Mouse (Mus musculus) adrenal gland (tissue): ENCODE results near the gene Pus10.
"Not testable (repeated sequence)": the region's sequence is repeated elsewhere in the genome, so short reads cannot be mapped to it uniquely, and the experiment has no call there.

Source experiments
- intact Hi-C: fragments of 180-260 bp; cut with DNase I; formaldehyde crosslinking; loops from one replicate; pipeline ENCODE4 v1.15.1; 2025

Pus10 gene

GRCm38 (mm10) chr11:23753136-23753710 lies 87.7 kb downstream of the Pus10 start:
- intact Hi-C loops = no loop called here

GRCm38 (mm10) chr11:23754329-23754728 lies 88.9 kb downstream of the Pus10 start:
- intact Hi-C loops = no loop called here

GRCm38 (mm10) chr11:23758218-23758617 lies 92.7 kb downstream of the Pus10 start:
- intact Hi-C loops = no loop called here

- intact Hi-C loops = no loop called here
Measured at GRCm38 (mm10) chr11:23762635-23763034, 97.2 kb downstream of the Pus10 start.

- intact Hi-C loops = not testable (repeated sequence)
Measured at GRCm38 (mm10) chr11:23767369-23767768, 101.9 kb downstream of the Pus10 start.

- intact Hi-C loops = no loop called here
Measured at GRCm38 (mm10) chr11:23767928-23768327, 102.5 kb downstream of the Pus10 start.

- intact Hi-C loops = no loop called here
Measured at GRCm38 (mm10) chr11:23769033-23769432, 103.6 kb downstream of the Pus10 start.

GRCm38 (mm10) chr11:23769686-23770509 lies 104.4 kb downstream of the Pus10 start:
- intact Hi-C loops = loop anchor here (5.0 kb wide), 1 partner anchor 307 kb away; the partner anchor contains the start of genes A830031A19Rik and Bcl11a

- intact Hi-C loops = loop anchor here (5.0 kb wide), 1 partner anchor 307 kb away; the partner anchor contains the start of genes A830031A19Rik and Bcl11a
Measured at GRCm38 (mm10) chr11:23770510-23770759, 105.0 kb downstream of the Pus10 start.

GRCm38 (mm10) chr11:23770760-23771506 lies 105.5 kb downstream of the Pus10 start, which contains the start of gene Rel:
Gene Rel, minus strand, starts transcription at chr11:23770970.
- intact Hi-C loops = loop anchor here (5.0 kb wide), 1 partner anchor 306 kb away; the partner anchor contains the start of genes A830031A19Rik and Bcl11a

GRCm38 (mm10) chr11:23771507-23772097 lies 106.1 kb downstream of the Pus10 start:
- intact Hi-C loops = loop anchor here (5.0 kb wide), 1 partner anchor 306 kb away; the partner anchor contains the start of genes A830031A19Rik and Bcl11a

- intact Hi-C loops = loop anchor here (5.0 kb wide), 1 partner anchor 305 kb away; the partner anchor contains the start of genes A830031A19Rik and Bcl11a
Measured at GRCm38 (mm10) chr11:23772471-23772870, 107.0 kb downstream of the Pus10 start.

- intact Hi-C loops = no loop called here
Measured at GRCm38 (mm10) chr11:23778787-23779201, 113.3 kb downstream of the Pus10 start.

GRCm38 (mm10) chr11:23782038-23782437 lies 116.6 kb downstream of the Pus10 start:
- intact Hi-C loops = no loop called here
